Mouse (Mus musculus) forebrain, embryonic 11.5 days (tissue): ENCODE results near the gene Ifi211. TPM values are rescaled to one million over a fixed set of nuclear protein-coding genes. Genes with fewer than 3 reads are reported as not detected.
"Not testable (repeated sequence)": the region's sequence is repeated elsewhere in the genome, so short reads cannot be mapped to it uniquely, and the experiment has no call there.

Source experiments
- ATAC-seq: fragments of 200-750 bp; cut with Nextera tagmentation; replicated peaks from 2 replicates; pipeline ENCODE4 v1.8.0; 2017; ENCODE audit warnings: moderate TSS enrichment; ENCODE audit not compliant: low FRiP score
- DNase-seq: peaks from one replicate; pipeline ENCODE4 v3.0.0-alpha.2; 2017; ENCODE audit warnings: low spot score
- H3K27ac ChIP-seq: fragments of 300-500 bp; sonication (generic); 2 replicates; pipeline ENCODE4 v1.5.1; 2014; ENCODE audit warnings: low read depth, low read length
- H3K27me3 ChIP-seq: fragments of 300-500 bp; sonication (generic); 2 replicates; pipeline ENCODE4 v1.6.1; 2014; ENCODE audit warnings: mild to moderate bottlenecking, low read length, mixed read lengths; ENCODE audit not compliant: control insufficient read depth, insufficient read depth
- H3K36me3 ChIP-seq: fragments of 300-500 bp; sonication (generic); 2 replicates; pipeline ENCODE4 v1.6.1; 2014; ENCODE audit warnings: mild to moderate bottlenecking, low read length, moderate library complexity, mixed read lengths; ENCODE audit not compliant: control insufficient read depth, insufficient read depth
- H3K4me1 ChIP-seq: fragments of 300-500 bp; sonication (generic); replicated peaks from 2 replicates; pipeline ENCODE4 v1.6.1; 2014; ENCODE audit warnings: low read length, mixed read lengths; ENCODE audit not compliant: control insufficient read depth, insufficient read depth
- H3K4me2 ChIP-seq: fragments of 300-500 bp; sonication (generic); 2 replicates; pipeline ENCODE4 v1.6.1; 2014; ENCODE audit warnings: low read depth, mild to moderate bottlenecking, low read length, moderate library complexity, mixed read lengths; ENCODE audit not compliant: severe bottlenecking
- H3K4me3 ChIP-seq: fragments of 300-500 bp; sonication (generic); 2 replicates; pipeline ENCODE4 v1.5.1; 2014; ENCODE audit warnings: low read depth, low read length
- H3K9ac ChIP-seq: fragments of 300-500 bp; sonication (generic); 2 replicates; pipeline ENCODE4 v1.6.1; 2014; ENCODE audit warnings: low read length
- H3K9me3 ChIP-seq: fragments of 300-500 bp; sonication (generic); 2 replicates; pipeline ENCODE4 v1.6.1; 2016; ENCODE audit warnings: low read length, mixed read lengths; ENCODE audit not compliant: control insufficient read depth
- WGBS: fragments of 180-500 bp; shearing (Covaris S2); extraction: QIAGEN DNeasy Blood & Tissue Kit; methylation state at CpG from one replicate; pipeline ENCODE4 v1.1.7; 2014; 5-methylcytosine and 5-hydroxymethylcytosine counted together
- polyA plus RNA-seq: library from polyadenylated mRNA; unstranded; fragments of >200 nt; fragmentation: Nextera tagmentation; extraction: Ambion mirVana; gene quantifications from 2 replicates; pipeline ENCODE4 v1.2.1, GENCODE M21; 2014

Ifi211 gene
- polyA plus RNA-seq, 1 experiment from 2014 or later: 0.51 TPM

- not testable (repeated sequence) for H3K27me3 ChIP-seq, H3K4me1 ChIP-seq, H3K36me3 ChIP-seq, ATAC-seq, DNase-seq, H3K9me3 ChIP-seq, H3K4me2 ChIP-seq, H3K9ac ChIP-seq, H3K4me3 ChIP-seq, H3K27ac ChIP-seq
- WGBS: 80% methylated on average over 3 of the region's 3 CpGs
Measured at GRCm38 (mm10) chr1:173941924-173942779, 29.3 kb upstream of the Ifi211 start, which contains the start of the genes Mndal and Ifi203. TSS of gene Mndal (minus strand) at chr1:173942491. TSS of gene Ifi203 (minus strand) at chr1:173942672.

DNA sequence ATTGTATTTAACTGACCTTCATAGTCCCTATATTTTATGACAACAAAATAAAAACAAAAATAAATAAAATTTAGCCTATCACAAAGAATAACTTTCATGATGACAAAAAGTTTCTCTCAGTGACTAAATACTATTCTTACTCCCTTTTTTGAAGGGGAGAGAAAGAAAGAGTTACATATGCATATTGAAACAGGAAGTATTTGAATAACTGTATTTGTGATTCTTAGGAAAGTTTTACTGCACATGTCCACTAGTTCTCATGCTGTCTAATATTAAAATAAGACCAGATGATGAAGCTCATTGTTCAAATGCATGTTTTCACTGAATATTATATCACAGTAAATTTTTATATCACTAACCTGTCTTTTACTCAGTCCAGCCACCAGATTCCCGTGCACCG is 28.7 kb upstream of the Ifi211 start:
- H3K36me3 ChIP-seq, H3K27ac ChIP-seq, H3K27me3 ChIP-seq, H3K4me3 ChIP-seq, H3K9me3 ChIP-seq, H3K9ac ChIP-seq, H3K4me2 ChIP-seq, ATAC-seq, H3K4me1 ChIP-seq, DNase-seq: not testable (repeated sequence)
- 93% methylated on average over 2 of the region's 2 CpGs for WGBS

GRCm38 (mm10) chr1:173919279-173919678 is 6.4 kb upstream of the Ifi211 start:
- H3K9me3 ChIP-seq, ATAC-seq, H3K27me3 ChIP-seq, DNase-seq, H3K4me2 ChIP-seq, H3K27ac ChIP-seq, H3K4me3 ChIP-seq, H3K36me3 ChIP-seq, H3K4me1 ChIP-seq, H3K9ac ChIP-seq: not testable (repeated sequence)
- 70% methylated on average over 2 of the region's 3 CpGs for WGBS

DNA sequence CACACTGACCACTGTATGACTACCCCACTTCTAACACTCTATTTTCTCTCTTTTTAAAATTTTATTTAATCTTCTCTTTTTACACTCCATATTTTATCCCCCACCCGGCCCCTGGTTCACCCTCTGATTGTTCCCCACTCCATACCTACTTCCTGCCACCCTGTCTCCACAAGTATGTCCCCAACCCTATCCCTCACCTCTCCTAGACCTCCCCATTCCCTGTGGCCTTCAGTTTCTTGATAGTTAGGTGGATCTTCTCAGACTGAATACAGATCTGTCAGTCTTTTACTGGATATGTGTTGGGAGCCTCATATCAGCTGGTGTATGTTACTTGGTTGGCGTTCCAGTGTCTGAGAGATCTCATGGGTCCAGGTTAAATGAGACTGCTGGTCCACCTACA is 1.7 kb upstream of the Ifi211 start:
- Histone ChIP-seq H3K9me3 (no peaks in the 10 kb centered on the region), H3K4me3 (no peak overlapping the region), H3K4me1 (no peaks in the 10 kb centered on the region), H3K9ac (no peak overlapping the region), H3K27ac (no peak overlapping the region), H3K27me3 (no peaks in the 10 kb centered on the region), H3K36me3 (no peaks in the 10 kb centered on the region), H3K4me2 (no peak overlapping the region)
- ATAC-seq (no peak; the same call in 1 of the 2 replicates), DNase-seq (no peak)
- WGBS: 87% methylated on average over 2 of the region's 2 CpGs

- not testable (repeated sequence) for DNase-seq
Measured at GRCm38 (mm10) chr1:173913256-173913791, 478 bp upstream of the Ifi211 start.

GRCm38 (mm10) chr1:173911808-173912464 is 910 bp downstream of the Ifi211 start:
- Histone ChIP-seq H3K27ac (no peak overlapping the region), H3K9ac (no peak overlapping the region), H3K9me3 (no peaks in the 10 kb centered on the region), H3K4me2 (no peak overlapping the region), H3K4me1 (no peaks in the 10 kb centered on the region), H3K27me3 (no peaks in the 10 kb centered on the region), H3K4me3 (no peak overlapping the region), H3K36me3 (no peaks in the 10 kb centered on the region)
- ATAC-seq: no peak
- no peak for DNase-seq
- WGBS: 84% methylated on average over 2 of the region's 2 CpGs

More at GRCm38 (mm10) chr1:173913256-173913791, 478 bp upstream of the Ifi211 start:
- not testable (repeated sequence) for H3K9me3 ChIP-seq, H3K4me2 ChIP-seq, H3K9ac ChIP-seq, H3K27me3 ChIP-seq, ATAC-seq, H3K4me1 ChIP-seq, H3K27ac ChIP-seq, H3K36me3 ChIP-seq, H3K4me3 ChIP-seq

DNA sequence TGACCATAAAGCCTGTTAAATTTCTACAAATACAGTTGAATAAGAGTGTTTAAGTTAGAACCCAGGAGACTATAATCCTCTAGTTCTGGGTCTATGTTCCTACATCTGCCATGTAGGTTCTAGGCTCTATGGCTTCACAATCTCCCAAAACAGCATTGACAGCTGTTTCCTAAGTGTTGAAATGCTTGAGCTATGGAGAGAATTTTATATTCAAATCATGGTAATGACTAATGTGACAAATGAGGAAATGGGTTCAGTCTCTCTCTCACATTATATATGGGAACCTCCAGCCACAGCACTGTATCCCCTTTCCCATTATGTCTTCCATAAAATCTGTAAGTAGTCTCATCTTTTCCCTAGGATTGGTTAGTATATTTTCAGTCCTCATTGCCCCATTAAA is 4.5 kb downstream of the Ifi211 start:
- not testable (repeated sequence) for H3K4me2 ChIP-seq, H3K27ac ChIP-seq, H3K36me3 ChIP-seq, H3K9ac ChIP-seq, H3K4me1 ChIP-seq, DNase-seq, ATAC-seq, H3K9me3 ChIP-seq, H3K27me3 ChIP-seq, H3K4me3 ChIP-seq

GRCm38 (mm10) chr1:173905885-173906284 is 7.0 kb downstream of the Ifi211 start:
- not testable (repeated sequence) for H3K4me1 ChIP-seq, H3K27me3 ChIP-seq, H3K9ac ChIP-seq, H3K4me2 ChIP-seq, H3K27ac ChIP-seq, H3K9me3 ChIP-seq, H3K4me3 ChIP-seq, DNase-seq, ATAC-seq, H3K36me3 ChIP-seq
- WGBS: 90% methylated on average over 4 of the region's 4 CpGs
